Mouse (Mus musculus): ENCODE results near the gene Pomt2.

DNA sequence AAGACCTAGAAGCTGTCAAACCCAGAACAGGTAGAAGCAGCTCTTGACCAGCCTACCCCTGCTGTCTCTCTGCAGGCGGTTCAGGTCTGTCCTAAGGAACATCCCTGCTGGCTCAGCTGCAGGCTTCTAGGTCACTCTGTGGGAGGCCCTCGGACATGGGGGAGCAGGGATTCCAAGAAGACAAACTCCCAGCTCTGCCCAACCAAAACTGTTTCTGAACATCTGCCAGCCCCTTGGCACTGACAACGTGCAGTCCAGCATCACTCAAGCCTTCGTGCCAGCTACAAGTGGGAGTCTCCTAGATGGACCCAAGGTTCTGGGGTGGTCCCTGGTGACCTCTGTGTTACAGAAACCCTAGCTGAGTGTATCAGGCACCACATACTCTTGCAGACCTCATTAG, 54.5 kb downstream of the Pomt2 start:
- TF ChIP-seq CTCF (IDR thresholded peaks at IDR 0.05; ENCODE audit: borderline replicate concordance, control insufficient read depth, extremely low read depth, insufficient read depth, low read length, poor library complexity) (no peak), POLR2A (IDR thresholded peaks at IDR 0.05; ENCODE audit: control insufficient read depth, extremely low read depth, insufficient read depth, low read length, poor library complexity) (no peak)
